Comparison of ENCODE assay signal across 9 mouse cellular contexts in genomic region chr12:25083260-25084178, GRCm38 (mm10). TPM values are rescaled to one million over a fixed set of nuclear protein-coding genes. Genes with fewer than 3 reads are reported as not detected.
DNase-seq lines count a peak whose midpoint lies in the region; ATAC-seq and TF ChIP-seq lines count a peak whose summit lies in the region.
"Had no signal": no experiment of that assay in that cellular context is flagged by ENCODE, and none has a peak within 500 bp of the region (broad histone marks: within the 10 kb centered on the region; RNA-seq: fewer than 3 reads in every experiment).

No protein-coding gene starts in this region.

- H3K4me2 ChIP-seq in kidney, postnatal 0 days (ENCODE audit: low read length): peak overlapping the region; percentile 27
- peak overlapping the region; percentile 31 for H3K4me2 ChIP-seq in embryonic facial prominence, embryonic 12.5 days (replicated peaks)
- H3K4me2 ChIP-seq in limb, embryonic 11.5 days (ENCODE audit: low read depth, severe bottlenecking): peak overlapping the region; percentile 29

- no peak overlapping the region for H3K4me3 ChIP-seq in kidney, postnatal 0 days (replicated peaks; ENCODE audit: low read depth, low read length)
- H3K4me3 ChIP-seq in embryonic facial prominence, embryonic 12.5 days: no peak overlapping the region
- no peak overlapping the region for H3K4me3 ChIP-seq in limb, embryonic 11.5 days (ENCODE audit: low read depth, low read length)
- H3K4me3 ChIP-seq: megakaryocyte, embryonic 14.5 days had no signal

- H3K4me1 ChIP-seq in kidney, postnatal 0 days (replicated peaks; ENCODE audit: insufficient read depth, low read length): peaks cover 6% of the 10 kb centered on the region; the same call in 1 of the 2 replicates
- H3K4me1 ChIP-seq in embryonic facial prominence, embryonic 12.5 days: no peaks in the 10 kb centered on the region
- peaks cover 6% of the 10 kb centered on the region; the same call in 1 of the 2 replicates for H3K4me1 ChIP-seq in limb, embryonic 11.5 days (ENCODE audit: control insufficient read depth, insufficient read depth, low read length)

- peak; percentile 16 for DNase-seq in embryo, embryonic 9.5 days (ENCODE audit: extremely low spot score)
- no peak for DNase-seq in embryo, embryonic 11 days
- DNase-seq in kidney, postnatal 0 days (ENCODE audit: low spot score): peak; percentile 29
- no peak for DNase-seq in kidney, adult 8-10 months
- DNase-seq in limb, embryonic 11.5 days (ENCODE audit: low spot score): no peak
- no peak for DNase-seq in cerebellum, adult 11-12 months

- no peaks in the 10 kb centered on the region for H3K36me3 ChIP-seq in kidney, postnatal 0 days (ENCODE audit: insufficient read depth, low read length)
- no peaks in the 10 kb centered on the region for H3K36me3 ChIP-seq in embryonic facial prominence, embryonic 12.5 days
- no peaks in the 10 kb centered on the region for H3K36me3 ChIP-seq in limb, embryonic 11.5 days (ENCODE audit: control insufficient read depth, insufficient read depth, low read length)

- no peak overlapping the region for H3K9ac ChIP-seq in kidney, postnatal 0 days (ENCODE audit: low read depth, low read length)
- H3K9ac ChIP-seq in embryonic facial prominence, embryonic 12.5 days: no peak overlapping the region
- H3K9ac ChIP-seq in limb, embryonic 11.5 days (ENCODE audit: low read length): no peak overlapping the region

- 36% methylated on average over 26 of the region's 26 CpGs for WGBS in kidney, postnatal 0 days
- 39% methylated on average over 26 of the region's 26 CpGs for WGBS in embryonic facial prominence, embryonic 12.5 days
- 36% methylated on average over 26 of the region's 26 CpGs for WGBS in limb, embryonic 11.5 days

- no peak overlapping the region for H3K27ac ChIP-seq in kidney, postnatal 0 days
- H3K27ac ChIP-seq in embryonic facial prominence, embryonic 12.5 days: no peak overlapping the region
- H3K27ac ChIP-seq in limb, embryonic 11.5 days (replicated peaks; ENCODE audit: low read depth, low read length): no peak overlapping the region

- no peak for TF ChIP-seq CTCF in kidney, postnatal 0 days (IDR thresholded peaks at IDR 0.05; ENCODE audit: low read depth)

- no peaks in the 10 kb centered on the region for H3K27me3 ChIP-seq in kidney, postnatal 0 days (ENCODE audit: insufficient read depth, low read length)
- H3K27me3 ChIP-seq in embryonic facial prominence, embryonic 12.5 days: no peaks in the 10 kb centered on the region
- 0 out of 2 replicates have a peak, but pooled peaks cover 3% of the 10 kb centered on the region for H3K27me3 ChIP-seq in limb, embryonic 11.5 days (ENCODE audit: control insufficient read depth, insufficient read depth, low read length)

- H3K9me3 ChIP-seq in kidney, postnatal 0 days (replicated peaks; ENCODE audit: low read length): no peaks in the 10 kb centered on the region
- H3K9me3 ChIP-seq in embryonic facial prominence, embryonic 12.5 days: no peaks in the 10 kb centered on the region
- no peaks in the 10 kb centered on the region for H3K9me3 ChIP-seq in limb, embryonic 11.5 days (ENCODE audit: control insufficient read depth, low read length)

- ATAC-seq in kidney, postnatal 0 days (replicated peaks; ENCODE audit: low FRiP score, low read depth): no peak; the same call in 1 of the 2 replicates
- no peak for ATAC-seq in embryonic facial prominence, embryonic 12.5 days (ENCODE audit: insufficient number of reproducible peaks, insufficient read depth, low FRiP score, low TSS enrichment)
- no peak for ATAC-seq in limb, embryonic 11.5 days (ENCODE audit: insufficient number of reproducible peaks, low FRiP score, low TSS enrichment, low read depth)
- ATAC-seq in activated CD4-positive, CD25-positive, alpha-beta regulatory T cell, adult 4 months: no peak

RNA-seq across cellular contexts. Expression of gene Id2, which starts 13.4 kb away (rescaled TPM):
- polyA plus RNA-seq in kidney, postnatal 0 days (2015; fragmentation: Nextera tagmentation; extraction: Ambion mirVana): 718 and 754 TPM in 2 replicates
- 448 and 458 TPM in 2 replicates for polyA plus RNA-seq in embryonic facial prominence, embryonic 12.5 days (2016; fragmentation: Nextera tagmentation; extraction: Ambion mirVana)
- polyA plus RNA-seq in limb, embryonic 11.5 days (2014; fragmentation: Nextera tagmentation; extraction: Ambion mirVana): 384 and 406 TPM in 2 replicates
- polyA plus RNA-seq in activated CD4-positive, CD25-positive, alpha-beta regulatory T cell, adult 4 months (2017; shearing (Covaris generic)): 100 to 1,000 TPM; 302 to 334 TPM

Comparison
In these comparisons a context has a peak if more than half of its experiments do, and no peak if none do; other contexts are left out.
1. DNase-seq: peak in embryo, embryonic 9.5 days (single experiment) and kidney, postnatal 0 days (single experiment); none in embryo, embryonic 11 days (single experiment), kidney, adult 8-10 months (0 of 2), limb, embryonic 11.5 days (single experiment) and cerebellum, adult 11-12 months (single experiment).
2. Peak in every context shown above with its lines, with median percentiles within 50 percentile points of each other: H3K4me2 ChIP-seq.